Mouse (Mus musculus) left cerebral cortex, adult 18-20 months (tissue): ENCODE measurements around the gene Vdr. TPM values are rescaled to one million over a fixed set of nuclear protein-coding genes. Genes with fewer than 3 reads are reported as not detected.

ENCODE experiments used
- DNase-seq, 2 experiments: peaks; one replicate each; pipeline ENCODE4 v3.0.0; 2021 to 2022; ENCODE audit warnings: low spot score in 2 of 2, mixed read lengths in 1 of 2
- total RNA-seq, 2 experiments: library from RNA; stranded (reverse); gene quantifications; 2 replicates each; pipeline ENCODE4 v1.2.3; 2021

Vdr gene
- total RNA-seq, 2 experiments from 2014 or later = 0.75 to 2.3 TPM

DNA sequence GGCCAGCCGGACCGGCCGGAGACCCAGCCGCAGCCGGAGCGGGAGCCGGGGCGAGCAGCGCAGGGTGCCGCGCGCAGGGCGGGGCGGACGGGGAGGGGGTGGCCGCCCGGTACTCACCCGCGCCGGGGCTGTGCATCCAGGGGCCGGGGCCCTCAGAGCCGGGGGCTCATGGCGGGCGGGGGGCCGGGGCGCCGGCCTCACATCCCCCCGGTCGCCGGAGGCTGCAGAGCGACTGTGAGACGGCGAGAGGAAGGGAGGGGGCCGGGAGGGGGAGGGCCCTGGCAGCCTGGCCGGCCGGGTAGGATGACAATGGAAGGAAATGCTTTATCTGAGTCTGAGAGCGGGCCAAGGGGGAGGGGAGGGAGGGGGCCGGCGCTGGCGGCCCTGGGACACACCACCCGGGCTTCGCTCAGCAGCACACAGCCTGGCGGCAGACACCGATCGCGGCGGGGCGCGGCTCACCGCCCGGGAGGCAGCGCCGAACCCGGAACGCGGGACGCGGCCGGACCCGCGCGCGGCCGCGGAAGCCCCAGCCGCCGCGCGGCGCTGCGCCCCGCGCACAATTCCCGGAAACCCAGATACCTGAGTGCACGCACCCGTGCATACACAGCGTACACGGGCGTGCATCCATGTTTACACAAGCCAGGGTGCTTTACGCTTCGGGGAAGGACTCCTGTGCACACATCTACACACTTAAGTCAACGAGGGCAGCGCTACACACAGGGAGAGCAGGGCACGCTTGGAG, 79.0 kb downstream of the Vdr start:
- DNase-seq = peak in 1 of 2 experiments; percentile 68

- no peak for DNase-seq
Measured at GRCm38 (mm10) chr15:97830788-97831241, 79.6 kb downstream of the Vdr start.

GRCm38 (mm10) chr15:97830253-97830787, 80.1 kb downstream of the Vdr start:
- peak in 1 of 2 experiments; percentile 56 for DNase-seq

GRCm38 (mm10) chr15:97829432-97829831, 81.0 kb downstream of the Vdr start:
- DNase-seq = no peak

DNA sequence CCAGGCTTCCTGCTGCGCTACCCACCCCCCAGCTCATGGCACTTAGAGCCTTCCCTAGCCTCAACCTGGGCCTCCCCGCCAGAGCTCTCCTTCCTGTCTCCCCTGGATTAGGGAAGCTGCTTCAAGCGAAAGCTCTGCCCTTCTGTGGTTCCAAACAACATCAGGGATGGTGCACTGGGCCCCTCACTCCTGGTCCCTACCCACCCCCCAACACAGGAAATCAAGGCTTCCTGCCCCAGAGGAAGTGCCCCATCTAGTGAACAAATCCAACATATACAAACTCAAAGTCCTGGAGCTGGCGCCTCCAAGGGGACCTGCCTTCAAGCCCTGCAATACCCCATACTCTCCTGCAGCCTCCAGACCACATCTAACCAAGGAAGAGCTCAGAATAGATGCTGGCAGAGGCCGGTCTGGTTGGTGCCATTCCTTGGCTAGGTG, 81.5 kb downstream of the Vdr start:
- no peak for DNase-seq

DNA sequence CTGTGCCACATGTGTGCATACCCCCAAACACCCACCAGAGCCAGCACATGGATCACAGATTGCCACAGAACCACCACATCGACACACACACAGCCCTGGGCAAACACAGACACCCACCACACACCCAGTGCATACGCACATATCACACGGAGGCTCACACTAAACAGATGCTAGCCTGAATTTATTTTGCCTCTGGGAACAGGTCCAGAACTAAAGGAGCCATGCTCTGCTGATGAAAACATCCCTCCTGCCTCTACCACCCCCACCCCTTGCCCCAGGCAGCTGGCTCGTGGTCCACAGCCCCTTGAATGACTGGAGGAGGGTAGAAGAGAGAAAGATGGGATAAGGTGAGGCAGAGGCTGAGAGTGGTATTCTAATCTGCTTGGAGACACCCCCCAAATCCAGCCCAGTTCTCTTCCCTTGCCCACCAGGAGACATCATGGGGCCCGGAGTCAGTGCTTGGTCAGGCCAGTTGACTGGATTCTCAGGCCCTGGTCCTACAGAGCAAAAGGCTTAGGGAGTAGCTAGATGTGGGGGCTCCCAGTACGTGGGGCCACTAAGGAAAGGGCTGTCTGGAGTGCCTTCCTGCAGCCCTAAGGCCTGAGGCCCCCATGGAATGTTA, 82.1 kb downstream of the Vdr start:
- DNase-seq = peak; percentile 62 to 72

DNA sequence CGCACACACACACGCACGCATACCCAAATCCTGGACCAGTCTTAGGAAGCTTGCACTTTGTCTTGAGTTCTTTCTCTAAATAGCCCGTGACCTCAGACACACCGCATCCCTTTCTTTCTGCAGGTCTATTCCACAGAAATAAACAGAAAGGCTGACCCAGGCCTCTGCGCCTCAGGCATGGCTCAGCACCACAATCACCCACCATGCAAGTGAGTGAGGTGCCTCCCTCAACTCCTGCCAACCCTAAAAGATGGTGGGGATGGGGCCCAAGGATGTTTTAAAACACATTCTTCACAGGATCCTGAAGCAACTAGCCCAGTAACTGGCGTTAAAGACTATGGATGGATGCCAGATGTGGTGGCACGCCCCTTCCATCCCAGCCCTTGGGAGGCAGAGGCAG, 83.0 kb downstream of the Vdr start:
- DNase-seq = no peak

GRCm38 (mm10) chr15:97826588-97827261, 83.7 kb downstream of the Vdr start:
- no peak for DNase-seq

GRCm38 (mm10) chr15:97825941-97826587, 84.4 kb downstream of the Vdr start:
- no peak for DNase-seq

GRCm38 (mm10) chr15:97825071-97825940, 85.1 kb downstream of the Vdr start:
- DNase-seq = peak; percentile 81 to 84

GRCm38 (mm10) chr15:97824042-97824441, 86.4 kb downstream of the Vdr start:
- DNase-seq = no peak

DNA sequence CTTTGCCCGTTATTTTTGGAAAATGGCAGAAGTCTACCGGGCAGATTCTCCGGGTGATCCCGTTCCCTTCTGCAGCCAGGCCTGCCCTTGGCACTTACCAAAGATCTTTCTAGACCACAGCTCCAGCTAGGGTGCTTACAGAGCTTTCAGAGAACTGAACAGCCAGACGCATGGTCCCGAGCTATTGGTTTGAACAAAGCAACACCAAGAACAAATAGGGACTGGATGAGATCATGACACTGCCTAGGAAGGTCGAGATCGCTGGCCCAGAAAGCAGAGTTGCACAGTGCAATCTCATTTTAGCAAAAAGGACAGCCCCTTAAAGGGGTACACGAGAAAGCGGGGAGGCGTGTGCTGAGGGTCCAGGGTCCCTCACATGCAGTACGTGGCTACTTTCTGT, 87.0 kb downstream of the Vdr start:
- DNase-seq = no peak

- DNase-seq = no peak
Measured at GRCm38 (mm10) chr15:97822545-97823228, 87.7 kb downstream of the Vdr start.

GRCm38 (mm10) chr15:97821983-97822363, 88.5 kb downstream of the Vdr start:
- DNase-seq = no peak

DNA sequence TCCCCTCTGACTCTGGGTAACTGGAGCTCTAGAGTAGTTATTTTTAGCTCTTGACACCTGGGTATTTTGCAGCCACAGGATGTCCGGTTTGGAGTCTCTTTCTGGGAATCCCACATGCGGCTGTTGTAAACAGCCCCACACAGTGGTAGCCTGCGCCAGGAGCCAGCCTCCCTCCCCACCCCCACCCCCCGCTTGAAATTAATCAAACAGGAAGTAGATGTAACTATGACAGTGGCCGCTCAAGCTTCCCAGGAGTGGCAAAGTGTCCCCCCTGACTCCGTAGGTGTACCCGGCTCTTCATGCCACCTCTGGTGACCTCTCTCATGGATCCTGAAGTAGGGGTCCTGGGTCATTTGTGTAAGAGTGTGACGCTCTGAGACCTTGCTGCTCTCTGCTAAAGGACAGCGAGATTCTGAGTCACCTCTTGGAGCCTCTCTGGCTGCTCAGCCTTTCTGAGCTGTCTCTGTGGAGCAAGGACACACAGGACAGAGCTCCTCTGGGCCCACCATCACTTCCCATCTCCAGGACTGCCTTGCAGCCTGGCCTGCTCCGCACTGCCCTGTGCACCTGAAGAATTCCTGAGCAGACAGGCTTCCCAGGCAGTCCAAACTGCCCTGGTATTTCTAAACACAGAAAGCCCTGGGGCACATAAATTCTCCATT, 89.0 kb downstream of the Vdr start:
- no peak for DNase-seq

- no peak for DNase-seq
Measured at GRCm38 (mm10) chr15:97819937-97820336, 90.5 kb downstream of the Vdr start.

GRCm38 (mm10) chr15:97816199-97816994, 94.0 kb downstream of the Vdr start:
- no peak for DNase-seq

DNA sequence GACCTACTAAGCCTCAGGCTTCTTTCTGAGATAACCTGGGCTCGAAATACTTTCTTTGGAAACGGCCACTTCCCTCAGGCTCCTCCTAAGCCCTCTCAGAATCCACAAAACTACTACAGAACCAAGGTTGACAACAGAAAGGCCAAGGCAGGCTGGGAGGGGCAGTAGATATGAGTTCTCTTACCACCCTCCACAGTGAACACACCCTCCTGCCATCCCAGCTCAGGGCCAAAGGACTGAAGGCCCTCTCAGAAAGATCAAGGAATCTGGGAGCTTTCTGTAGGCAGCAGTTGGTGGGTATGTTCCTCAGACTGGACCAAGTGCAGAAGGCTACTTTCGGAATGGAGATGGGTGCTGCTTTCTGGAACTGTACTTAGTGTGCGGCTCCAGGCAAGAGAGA, 95.2 kb downstream of the Vdr start:
- no peak for DNase-seq
